Comparison of ENCODE assay signal across 15 mouse cellular contexts in the genomic region with DNA sequence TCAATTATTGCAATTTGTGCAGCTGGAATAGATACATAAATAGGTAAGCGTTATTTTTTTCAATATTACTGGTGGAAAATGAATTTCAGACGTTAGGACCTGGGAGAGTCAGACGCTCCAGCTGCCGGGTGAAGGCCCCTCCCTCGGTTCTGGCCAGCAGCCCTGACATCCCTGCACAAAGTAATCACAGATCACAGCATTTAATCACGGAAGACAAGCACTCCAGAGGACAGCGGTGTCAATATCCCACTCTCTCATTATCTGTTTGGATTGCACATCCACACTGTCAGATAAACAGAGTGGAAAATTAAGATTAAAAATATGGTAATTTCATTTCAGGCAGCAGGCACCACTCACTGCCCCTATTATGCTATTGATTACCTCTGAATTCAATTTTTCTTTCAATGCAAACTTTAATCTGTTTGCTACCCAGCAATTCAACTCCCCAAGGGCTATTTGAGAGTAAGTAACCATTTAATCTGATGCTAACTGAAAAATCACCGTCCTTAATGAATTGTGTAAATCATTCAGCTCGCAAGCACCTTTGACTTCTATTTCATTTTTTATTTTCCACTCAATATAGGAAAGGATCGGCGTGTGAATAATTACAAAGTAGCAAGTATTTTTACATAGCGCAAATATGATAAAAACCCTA.
A peak's percentile ranks its signal among the peaks of the same experiment; 100 is the strongest.
DNase-seq lines count a peak whose midpoint lies in the region; ATAC-seq lines count a peak whose summit lies in the region.
"Had no signal": no experiment of that assay in that cellular context is flagged by ENCODE, and none has a peak within 500 bp of the region (broad histone marks: within the 10 kb centered on the region; RNA-seq: fewer than 3 reads in every experiment).

No protein-coding gene starts in this region.

- 13% methylated on average over 12 of the region's 12 CpGs for WGBS in forebrain, embryonic 12.5 days
- WGBS in forebrain, embryonic 13.5 days, result 12% methylated on average over 12 of the region's 12 CpGs
- WGBS in embryonic facial prominence, embryonic 14.5 days, result 30% methylated on average over 12 of the region's 12 CpGs
- 10% methylated on average over 12 of the region's 12 CpGs for WGBS in midbrain, embryonic 11.5 days
- WGBS in neural tube, embryonic 14.5 days, result 13% methylated on average over 12 of the region's 12 CpGs

- peaks cover 34% of the 10 kb centered on the region for H3K4me1 ChIP-seq in forebrain, embryonic 12.5 days
- peaks cover 21% of the 10 kb centered on the region for H3K4me1 ChIP-seq in forebrain, embryonic 13.5 days
- 0 out of 2 replicates have a peak, but pooled peaks cover 5% of the 10 kb centered on the region for H3K4me1 ChIP-seq in embryonic facial prominence, embryonic 14.5 days (ENCODE audit: control insufficient read depth, insufficient read depth, low read length)
- H3K4me1 ChIP-seq in midbrain, embryonic 11.5 days (ENCODE audit: control insufficient read depth, insufficient read depth, low read length), result peaks cover 29% of the 10 kb centered on the region
- H3K4me1 ChIP-seq in neural tube, embryonic 14.5 days (ENCODE audit: control insufficient read depth, insufficient read depth, low read length), result no peaks in the 10 kb centered on the region

- peak; percentile 34; the same call in 1 of the 2 replicates for ATAC-seq in forebrain, embryonic 12.5 days (ENCODE audit: low FRiP score)
- ATAC-seq in forebrain, embryonic 13.5 days, result no peak
- no peak for ATAC-seq in embryonic facial prominence, embryonic 14.5 days (ENCODE audit: low read depth)
- ATAC-seq in midbrain, embryonic 11.5 days (ENCODE audit: low FRiP score), result peak; percentile 66
- ATAC-seq in neural tube, embryonic 14.5 days (ENCODE audit: low read depth), result peak; percentile 47; the same call in 1 of the 2 replicates
- ATAC-seq in granulocyte monocyte progenitor cell, adult 5-6 weeks (replicated peaks; ENCODE audit: poor library complexity, severe bottlenecking), result no peak

- H3K27ac ChIP-seq in forebrain, embryonic 12.5 days, result no peak overlapping the region
- H3K27ac ChIP-seq in forebrain, embryonic 13.5 days, result no peak overlapping the region
- no peak overlapping the region for H3K27ac ChIP-seq in embryonic facial prominence, embryonic 14.5 days (replicated peaks; ENCODE audit: low read depth, low read length)
- H3K27ac ChIP-seq in midbrain, embryonic 11.5 days (ENCODE audit: low read depth, low read length), result no peak overlapping the region
- no peak overlapping the region for H3K27ac ChIP-seq in neural tube, embryonic 14.5 days (ENCODE audit: low read depth, low read length)
- H3K27ac ChIP-seq: intestine, embryonic 15.5 days; kidney, postnatal 0 days; layer of hippocampus, adult 2 months; left cerebral cortex, adult 2 months; limb, embryonic 13.5 days had no signal

- no peak overlapping the region for H3K4me3 ChIP-seq in forebrain, embryonic 12.5 days (replicated peaks)
- H3K4me3 ChIP-seq in forebrain, embryonic 13.5 days, result no peak overlapping the region
- H3K4me3 ChIP-seq in embryonic facial prominence, embryonic 14.5 days (ENCODE audit: low read depth, low read length), result no peak overlapping the region
- H3K4me3 ChIP-seq in midbrain, embryonic 11.5 days (ENCODE audit: low read depth, low read length), result no peak overlapping the region; the same call in 1 of the 2 replicates
- H3K4me3 ChIP-seq in neural tube, embryonic 14.5 days (ENCODE audit: low read depth, low read length), result no peak overlapping the region

- H3K9ac ChIP-seq in forebrain, embryonic 12.5 days, result no peak overlapping the region
- no peak overlapping the region for H3K9ac ChIP-seq in forebrain, embryonic 13.5 days
- no peak overlapping the region for H3K9ac ChIP-seq in embryonic facial prominence, embryonic 14.5 days (ENCODE audit: low read depth, low read length)
- no peak overlapping the region for H3K9ac ChIP-seq in midbrain, embryonic 11.5 days (ENCODE audit: low read length)
- H3K9ac ChIP-seq in neural tube, embryonic 14.5 days (replicated peaks; ENCODE audit: low read depth, low read length), result no peak overlapping the region
- H3K9ac ChIP-seq: intestine, embryonic 15.5 days had no signal

- no peak overlapping the region for H3K4me2 ChIP-seq in forebrain, embryonic 12.5 days
- H3K4me2 ChIP-seq in forebrain, embryonic 13.5 days, result no peak overlapping the region
- H3K4me2 ChIP-seq in embryonic facial prominence, embryonic 14.5 days (ENCODE audit: low read depth, low read length), result no peak overlapping the region
- peak overlapping the region; percentile 32 for H3K4me2 ChIP-seq in midbrain, embryonic 11.5 days
- H3K4me2 ChIP-seq in neural tube, embryonic 14.5 days (ENCODE audit: low read depth, low read length), result no peak overlapping the region

- H3K27me3 ChIP-seq in forebrain, embryonic 12.5 days, result peaks cover 69% of the 10 kb centered on the region
- peaks cover 74% of the 10 kb centered on the region for H3K27me3 ChIP-seq in forebrain, embryonic 13.5 days
- H3K27me3 ChIP-seq in embryonic facial prominence, embryonic 14.5 days (replicated peaks; ENCODE audit: control insufficient read depth, insufficient read depth, low read length), result peaks cover 77% of the 10 kb centered on the region
- peaks cover 14% of the 10 kb centered on the region for H3K27me3 ChIP-seq in midbrain, embryonic 11.5 days (ENCODE audit: control insufficient read depth, insufficient read depth, low read length)
- peaks cover 8% of the 10 kb centered on the region for H3K27me3 ChIP-seq in neural tube, embryonic 14.5 days (ENCODE audit: control insufficient read depth, insufficient read depth, low read length)

- H3K9me3 ChIP-seq in forebrain, embryonic 12.5 days, result no peaks in the 10 kb centered on the region
- H3K9me3 ChIP-seq in forebrain, embryonic 13.5 days (replicated peaks), result no peaks in the 10 kb centered on the region
- H3K9me3 ChIP-seq in embryonic facial prominence, embryonic 14.5 days (ENCODE audit: control insufficient read depth, low read length), result no peaks in the 10 kb centered on the region
- H3K9me3 ChIP-seq in midbrain, embryonic 11.5 days (ENCODE audit: control insufficient read depth, low read length), result no peaks in the 10 kb centered on the region
- H3K9me3 ChIP-seq in neural tube, embryonic 14.5 days (ENCODE audit: control insufficient read depth, low read length), result no peaks in the 10 kb centered on the region
- H3K9me3 ChIP-seq: intestine, embryonic 15.5 days; limb, embryonic 13.5 days had no signal

- DNase-seq in embryonic facial prominence, embryonic 14.5 days (ENCODE audit: low spot score), result peak; percentile 44
- DNase-seq in midbrain, embryonic 11.5 days (ENCODE audit: low spot score, missing footprints), result peak; percentile 91
- DNase-seq in right cerebral cortex, postnatal 36 days (ENCODE audit: low spot score in 2 of 2), result no peak
- DNase-seq: cerebellum, adult 18-20 months; heart, postnatal 14 days; lung, postnatal 14 days had no signal

- H3K36me3 ChIP-seq in forebrain, embryonic 12.5 days (replicated peaks), result no peaks in the 10 kb centered on the region
- H3K36me3 ChIP-seq in forebrain, embryonic 13.5 days (ENCODE audit: poor library complexity, severe bottlenecking), result no peaks in the 10 kb centered on the region
- H3K36me3 ChIP-seq in embryonic facial prominence, embryonic 14.5 days (ENCODE audit: control insufficient read depth, insufficient read depth, low read length), result no peaks in the 10 kb centered on the region
- no peaks in the 10 kb centered on the region for H3K36me3 ChIP-seq in midbrain, embryonic 11.5 days (ENCODE audit: control insufficient read depth, insufficient read depth, low read length)
- no peaks in the 10 kb centered on the region for H3K36me3 ChIP-seq in neural tube, embryonic 14.5 days (ENCODE audit: control insufficient read depth, insufficient read depth, low read length)
- H3K36me3 ChIP-seq: intestine, embryonic 15.5 days; limb, embryonic 13.5 days had no signal

Comparison
In these comparisons a context has a peak if more than half of its experiments do, and no peak if none do; other contexts are left out.
1. ATAC-seq: peak in forebrain, embryonic 12.5 days (single experiment), midbrain, embryonic 11.5 days (single experiment) and neural tube, embryonic 14.5 days (single experiment); none in forebrain, embryonic 13.5 days (single experiment), embryonic facial prominence, embryonic 14.5 days (single experiment) and granulocyte monocyte progenitor cell, adult 5-6 weeks (single experiment).
2. DNase-seq: peak in embryonic facial prominence, embryonic 14.5 days (single experiment) and midbrain, embryonic 11.5 days (single experiment); none in right cerebral cortex, postnatal 36 days (0 of 2).